Mouse (Mus musculus): ENCODE data around the gene Wscd1. TPM values are rescaled to one million over a fixed set of nuclear protein-coding genes. Genes with fewer than 3 reads are reported as not detected.
A peak's percentile ranks its signal among the peaks of the same experiment; 100 is the strongest.

Gene Wscd1
- polyA plus RNA-seq, 1 experiment from 2014 or later, result 67.1 TPM

DNA sequence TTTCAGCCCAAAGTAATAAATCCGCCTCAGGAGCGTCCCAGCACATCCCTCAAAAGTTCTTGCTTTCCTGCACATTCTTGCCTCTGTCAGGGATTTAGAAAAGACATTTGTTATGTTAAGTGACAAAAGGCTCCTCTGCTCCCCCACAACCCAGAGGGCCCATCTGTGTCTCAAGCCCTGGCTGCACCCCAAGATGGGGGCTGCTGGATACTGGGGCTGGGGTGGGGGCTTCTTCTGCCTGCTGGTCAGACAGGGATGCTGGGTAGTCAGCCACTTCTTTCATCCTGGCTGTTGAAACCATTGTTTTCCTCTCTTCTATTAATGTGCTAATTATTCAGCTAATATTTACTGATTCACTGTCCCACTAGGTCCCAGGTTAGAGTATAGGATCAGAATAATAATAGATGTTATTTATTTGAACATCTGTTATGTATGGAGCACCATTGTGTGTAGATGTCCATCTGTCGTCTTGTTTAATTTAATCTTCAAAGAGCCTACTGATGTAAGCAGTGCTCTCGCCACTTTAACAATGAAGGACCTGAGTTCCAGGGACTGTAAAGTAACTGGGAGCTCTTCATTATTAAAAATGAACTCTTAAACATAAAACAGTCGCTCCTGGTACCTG, 14.0 kb downstream of the Wscd1 start:
- ATAC-seq (ENCODE audit: low FRiP score, low TSS enrichment), result peak; percentile 68
- no peak overlapping the region for H3K9ac ChIP-seq (replicated peaks; ENCODE audit: low read length)
- peak overlapping the region; percentile 73 for H3K27ac ChIP-seq (replicated peaks; ENCODE audit: low read depth, low read length)
- peaks cover 43% of the 10 kb centered on the region for H3K4me1 ChIP-seq (ENCODE audit: control insufficient read depth, insufficient read depth, low read length)
- H3K4me2 ChIP-seq (ENCODE audit: low read length), result no peak overlapping the region
- H3K27me3 ChIP-seq (ENCODE audit: control insufficient read depth, insufficient read depth, low read length), result no peaks in the 10 kb centered on the region
- H3K9me3 ChIP-seq (ENCODE audit: control insufficient read depth, low read length), result no peaks in the 10 kb centered on the region
- H3K4me3 ChIP-seq (replicated peaks; ENCODE audit: low read depth, low read length), result no peak overlapping the region
- DNase-seq, result peak; percentile 59
- 15% methylated on average over 5 of the region's 5 CpGs for WGBS
- peaks cover 39% of the 10 kb centered on the region for H3K36me3 ChIP-seq (ENCODE audit: control insufficient read depth, insufficient read depth, low read length)

DNA sequence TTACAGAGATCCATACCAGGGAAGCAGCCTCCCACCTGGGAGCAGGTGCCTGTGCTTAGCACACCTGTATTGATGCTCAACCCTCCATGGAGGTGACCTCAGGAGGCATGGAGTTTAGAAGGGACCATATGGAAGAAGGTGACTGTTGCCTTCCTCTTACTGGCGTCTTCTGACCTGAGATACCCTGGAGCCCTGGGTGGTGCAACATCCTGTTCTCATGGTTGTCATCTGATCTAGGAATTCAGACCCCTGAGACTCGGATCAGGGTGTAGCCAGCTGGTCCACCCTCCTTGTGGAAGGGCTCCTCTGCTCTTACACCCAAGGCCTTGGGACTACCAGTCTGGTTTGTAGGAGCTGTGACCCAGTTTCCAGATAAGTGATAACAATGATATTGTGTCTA, 15.0 kb downstream of the Wscd1 start:
- Histone ChIP-seq H3K4me1 (ENCODE audit: control insufficient read depth, insufficient read depth, low read length) (peaks cover 37% of the 10 kb centered on the region), H3K36me3 (ENCODE audit: control insufficient read depth, insufficient read depth, low read length) (peaks cover 46% of the 10 kb centered on the region), H3K27me3 (ENCODE audit: control insufficient read depth, insufficient read depth, low read length) (no peaks in the 10 kb centered on the region)

GRCm38 (mm10) chr11:71765335-71765734, 15.6 kb downstream of the Wscd1 start:
- no peaks in the 10 kb centered on the region for H3K9me3 ChIP-seq (ENCODE audit: control insufficient read depth, low read length)
- H3K27ac ChIP-seq (replicated peaks; ENCODE audit: low read depth, low read length), result no peak overlapping the region
- no peak for ATAC-seq (ENCODE audit: low FRiP score, low TSS enrichment)
- H3K4me2 ChIP-seq (ENCODE audit: low read length), result no peak overlapping the region
- peaks cover 38% of the 10 kb centered on the region for H3K4me1 ChIP-seq (ENCODE audit: control insufficient read depth, insufficient read depth, low read length)
- H3K27me3 ChIP-seq (ENCODE audit: control insufficient read depth, insufficient read depth, low read length), result no peaks in the 10 kb centered on the region
- peaks cover 46% of the 10 kb centered on the region for H3K36me3 ChIP-seq (ENCODE audit: control insufficient read depth, insufficient read depth, low read length)
- H3K4me3 ChIP-seq (replicated peaks; ENCODE audit: low read depth, low read length), result no peak overlapping the region
- WGBS, result 65% methylated on average over 6 of the region's 6 CpGs
- DNase-seq, result no peak
- no peak overlapping the region for H3K9ac ChIP-seq (replicated peaks; ENCODE audit: low read length)

More for the DNA sequence above, 15.0 kb downstream of the Wscd1 start:
- no peak overlapping the region for H3K4me2 ChIP-seq (ENCODE audit: low read length)
- no peaks in the 10 kb centered on the region for H3K9me3 ChIP-seq (ENCODE audit: control insufficient read depth, low read length)
- 65% methylated on average over 2 of the region's 2 CpGs for WGBS
- no peak overlapping the region for H3K4me3 ChIP-seq (replicated peaks; ENCODE audit: low read depth, low read length)
- no peak overlapping the region for H3K9ac ChIP-seq (replicated peaks; ENCODE audit: low read length)
- no peak for ATAC-seq (ENCODE audit: low FRiP score, low TSS enrichment)
- no peak for DNase-seq
- H3K27ac ChIP-seq (replicated peaks; ENCODE audit: low read depth, low read length), result 0 out of 2 replicates have a peak overlapping the region, but pooled peaks have one; percentile 73

DNA sequence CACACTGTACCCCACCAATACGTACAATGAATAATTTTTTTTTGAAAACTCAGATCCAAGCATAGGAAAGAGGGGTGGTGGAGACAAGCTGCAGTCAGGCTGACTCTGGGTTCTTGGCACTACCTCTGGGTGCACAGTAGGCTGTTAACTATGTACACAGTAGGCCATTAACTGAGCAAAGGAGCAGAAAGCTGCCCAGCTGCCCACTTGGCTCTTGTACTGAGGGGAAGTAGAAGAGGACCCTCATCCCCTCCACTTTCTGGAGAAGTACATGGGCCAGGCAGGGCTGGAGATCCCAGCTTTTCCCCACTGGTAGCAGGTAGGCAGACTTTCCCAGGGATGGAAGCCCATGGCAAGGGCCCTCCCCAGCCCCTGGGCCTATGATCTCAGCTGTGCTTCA, 16.7 kb downstream of the Wscd1 start:
- H3K4me3 ChIP-seq (replicated peaks; ENCODE audit: low read depth, low read length), result no peak overlapping the region
- WGBS, result 100% methylated on average over 1 of the region's 1 CpGs
- no peak overlapping the region for H3K27ac ChIP-seq (replicated peaks; ENCODE audit: low read depth, low read length)
- no peaks in the 10 kb centered on the region for H3K27me3 ChIP-seq (ENCODE audit: control insufficient read depth, insufficient read depth, low read length)
- no peak overlapping the region for H3K9ac ChIP-seq (replicated peaks; ENCODE audit: low read length)
- H3K9me3 ChIP-seq (ENCODE audit: control insufficient read depth, low read length), result no peaks in the 10 kb centered on the region
- no peak for DNase-seq
- ATAC-seq (ENCODE audit: low FRiP score, low TSS enrichment), result no peak
- H3K36me3 ChIP-seq (ENCODE audit: control insufficient read depth, insufficient read depth, low read length), result peaks cover 50% of the 10 kb centered on the region
- H3K4me2 ChIP-seq (ENCODE audit: low read length), result no peak overlapping the region
- H3K4me1 ChIP-seq (ENCODE audit: control insufficient read depth, insufficient read depth, low read length), result peaks cover 40% of the 10 kb centered on the region

GRCm38 (mm10) chr11:71767726-71768125, 18.0 kb downstream of the Wscd1 start:
- no peaks in the 10 kb centered on the region for H3K9me3 ChIP-seq (ENCODE audit: control insufficient read depth, low read length)
- WGBS, result 89% methylated on average over 3 of the region's 3 CpGs
- H3K9ac ChIP-seq (replicated peaks; ENCODE audit: low read length), result no peak overlapping the region
- H3K4me3 ChIP-seq (replicated peaks; ENCODE audit: low read depth, low read length), result no peak overlapping the region
- H3K4me1 ChIP-seq (ENCODE audit: control insufficient read depth, insufficient read depth, low read length), result peaks cover 38% of the 10 kb centered on the region
- H3K4me2 ChIP-seq (ENCODE audit: low read length), result no peak overlapping the region
- no peak overlapping the region for H3K27ac ChIP-seq (replicated peaks; ENCODE audit: low read depth, low read length)
- DNase-seq, result no peak
- H3K36me3 ChIP-seq (ENCODE audit: control insufficient read depth, insufficient read depth, low read length), result peaks cover 59% of the 10 kb centered on the region
- no peaks in the 10 kb centered on the region for H3K27me3 ChIP-seq (ENCODE audit: control insufficient read depth, insufficient read depth, low read length)
- no peak for ATAC-seq (ENCODE audit: low FRiP score, low TSS enrichment)

DNA sequence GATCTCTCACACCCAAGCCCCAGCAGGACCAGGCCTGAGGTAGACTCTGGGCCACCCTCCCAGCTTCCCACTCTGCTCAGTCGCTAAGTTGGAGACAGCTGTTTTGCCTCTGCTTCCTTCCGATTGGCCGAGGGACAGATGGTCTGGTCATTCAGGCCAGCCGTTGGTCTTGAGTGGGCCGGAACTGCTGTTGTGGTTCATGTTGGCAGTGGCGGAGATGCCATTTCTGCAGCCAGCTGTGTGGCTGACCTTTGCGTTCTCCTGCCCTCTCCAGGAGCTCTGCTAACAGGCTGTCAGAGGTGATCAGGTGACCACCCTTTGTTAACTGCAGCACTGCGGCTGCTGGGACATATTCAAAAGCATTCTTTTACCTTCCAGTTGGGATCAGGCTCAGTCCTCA, 20.0 kb downstream of the Wscd1 start:
- Histone ChIP-seq H3K27me3 (ENCODE audit: control insufficient read depth, insufficient read depth, low read length) (no peaks in the 10 kb centered on the region), H3K27ac (replicated peaks; ENCODE audit: low read depth, low read length) (no peak overlapping the region), H3K9me3 (ENCODE audit: control insufficient read depth, low read length) (no peaks in the 10 kb centered on the region), H3K4me1 (ENCODE audit: control insufficient read depth, insufficient read depth, low read length) (peaks cover 20% of the 10 kb centered on the region), H3K9ac (replicated peaks; ENCODE audit: low read length) (no peak overlapping the region), H3K4me3 (replicated peaks; ENCODE audit: low read depth, low read length) (no peak overlapping the region), H3K36me3 (ENCODE audit: control insufficient read depth, insufficient read depth, low read length) (peaks cover 64% of the 10 kb centered on the region), H3K4me2 (ENCODE audit: low read length) (no peak overlapping the region)
- no peak for ATAC-seq (ENCODE audit: low FRiP score, low TSS enrichment)
- 71% methylated on average over 8 of the region's 8 CpGs for WGBS
- DNase-seq, result no peak

- 57% methylated on average over 2 of the region's 2 CpGs for WGBS
- no peaks in the 10 kb centered on the region for H3K9me3 ChIP-seq (ENCODE audit: control insufficient read depth, low read length)
- H3K4me2 ChIP-seq (ENCODE audit: low read length), result no peak overlapping the region
- DNase-seq (no peak), ATAC-seq (ENCODE audit: low FRiP score, low TSS enrichment) (no peak)
- H3K9ac ChIP-seq (replicated peaks; ENCODE audit: low read length), result no peak overlapping the region
- no peaks in the 10 kb centered on the region for H3K27me3 ChIP-seq (ENCODE audit: control insufficient read depth, insufficient read depth, low read length)
- peaks cover 14% of the 10 kb centered on the region for H3K4me1 ChIP-seq (ENCODE audit: control insufficient read depth, insufficient read depth, low read length)
- H3K4me3 ChIP-seq (replicated peaks; ENCODE audit: low read depth, low read length), result no peak overlapping the region
- H3K27ac ChIP-seq (replicated peaks; ENCODE audit: low read depth, low read length), result no peak overlapping the region
- peaks cover 64% of the 10 kb centered on the region for H3K36me3 ChIP-seq (ENCODE audit: control insufficient read depth, insufficient read depth, low read length)
Measured at GRCm38 (mm10) chr11:71770479-71770878, 20.8 kb downstream of the Wscd1 start.

GRCm38 (mm10) chr11:71771074-71771473, 21.4 kb downstream of the Wscd1 start:
- Histone ChIP-seq H3K4me1 (ENCODE audit: control insufficient read depth, insufficient read depth, low read length) (peaks cover 14% of the 10 kb centered on the region), H3K27me3 (ENCODE audit: control insufficient read depth, insufficient read depth, low read length) (no peaks in the 10 kb centered on the region), H3K36me3 (ENCODE audit: control insufficient read depth, insufficient read depth, low read length) (peaks cover 64% of the 10 kb centered on the region), H3K4me2 (ENCODE audit: low read length) (no peak overlapping the region), H3K9me3 (ENCODE audit: control insufficient read depth, low read length) (no peaks in the 10 kb centered on the region), H3K27ac (replicated peaks; ENCODE audit: low read depth, low read length) (no peak overlapping the region), H3K4me3 (replicated peaks; ENCODE audit: low read depth, low read length) (no peak overlapping the region), H3K9ac (replicated peaks; ENCODE audit: low read length) (no peak overlapping the region)
- 80% methylated on average over 7 of the region's 7 CpGs for WGBS
- DNase-seq (no peak), ATAC-seq (ENCODE audit: low FRiP score, low TSS enrichment) (no peak)

DNA sequence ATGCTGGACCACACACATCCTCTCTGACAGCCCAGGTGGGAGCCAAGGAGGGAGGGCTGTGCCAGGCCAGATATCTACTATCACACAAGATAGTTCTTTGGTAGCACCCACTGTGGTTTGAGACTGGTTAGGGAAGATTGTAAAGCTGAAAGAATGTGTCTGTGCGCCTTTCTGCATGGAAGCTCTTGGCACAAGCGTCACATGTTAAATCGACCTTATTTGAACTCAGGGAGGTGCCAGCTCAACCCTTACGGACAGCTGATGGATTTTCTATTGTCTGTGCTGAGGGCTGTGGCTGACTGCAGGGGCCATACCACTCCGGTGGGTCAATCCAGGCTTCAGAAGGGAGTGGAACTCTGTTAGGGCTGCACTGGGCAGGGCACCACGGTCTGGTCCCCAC, 22.3 kb downstream of the Wscd1 start:
- H3K36me3 ChIP-seq (ENCODE audit: control insufficient read depth, insufficient read depth, low read length), result peaks cover 61% of the 10 kb centered on the region
- H3K27me3 ChIP-seq (ENCODE audit: control insufficient read depth, insufficient read depth, low read length), result no peaks in the 10 kb centered on the region
- WGBS, result 38% methylated on average over 6 of the region's 6 CpGs
- no peaks in the 10 kb centered on the region for H3K9me3 ChIP-seq (ENCODE audit: control insufficient read depth, low read length)
- H3K27ac ChIP-seq (replicated peaks; ENCODE audit: low read depth, low read length), result no peak overlapping the region
- peaks cover 14% of the 10 kb centered on the region for H3K4me1 ChIP-seq (ENCODE audit: control insufficient read depth, insufficient read depth, low read length)
- H3K4me3 ChIP-seq (replicated peaks; ENCODE audit: low read depth, low read length), result no peak overlapping the region
- no peak overlapping the region for H3K9ac ChIP-seq (replicated peaks; ENCODE audit: low read length)
- ATAC-seq (ENCODE audit: low FRiP score, low TSS enrichment) (no peak), DNase-seq (no peak)
- H3K4me2 ChIP-seq (ENCODE audit: low read length), result no peak overlapping the region
